Mouse (Mus musculus) layer of hippocampus, postnatal 14 days (tissue): Measurements from ENCODE around the gene Snx25. TPM values are rescaled to one million over a fixed set of nuclear protein-coding genes. Genes with fewer than 3 reads are reported as not detected.

Source experiments
- DNase-seq, 2 experiments: peaks; one replicate each; pipeline ENCODE4 v3.0.0; 2021 to 2022; ENCODE audit warnings: low spot score in 2 of 2, mixed read lengths in 1 of 2
- long read RNA-seq, 2 experiments: library from polyadenylated mRNA; stranded (forward); transcript quantifications; one replicate each; pipeline ENCODE4 v2.0.0; 2021
- total RNA-seq, 2 experiments: library from RNA; stranded (reverse); gene quantifications; 2 replicates each; pipeline ENCODE4 v1.2.3; 2021

The Snx25 gene
- 10 to 100 TPM; 43.8 to 44.3 TPM for total RNA-seq
- long read RNA-seq, experiment 1, transcript Snx25-203 (19 exons, 3,445 nt): major isoform, 49 of 60 reads
- long read RNA-seq, experiment 1, partial matches to known transcripts: 5 of 60 reads
- long read RNA-seq, experiment 1, other reads (novel, unspliced or antisense): 5 of 60 reads
- long read RNA-seq, experiment 2, transcript Snx25-203 (19 exons, 3,445 nt): major isoform, 40 of 64 reads
- long read RNA-seq, experiment 2, partial matches to known transcripts: 4 of 64 reads
- long read RNA-seq, experiment 2, other reads (novel, unspliced or antisense): 20 of 64 reads

GRCm38 (mm10) chr8:46152064-46153031, at the start of gene Snx25:
Gene Snx25, minus strand, starts transcription at chr8:46152159.
- peak; percentile 80 to 82 for DNase-seq

- DNase-seq: no peak
Observed at GRCm38 (mm10) chr8:46197673-46198072, 45.7 kb upstream of the Snx25 start.

GRCm38 (mm10) chr8:46196877-46197276, 44.9 kb upstream of the Snx25 start:
- DNase-seq: no peak

- DNase-seq: no peak
Observed at GRCm38 (mm10) chr8:46193100-46193499, 41.1 kb upstream of the Snx25 start.

GRCm38 (mm10) chr8:46185361-46185760, 33.4 kb upstream of the Snx25 start:
- peak in 1 of 2 experiments; percentile 55 for DNase-seq

GRCm38 (mm10) chr8:46180136-46180535, 28.2 kb upstream of the Snx25 start:
- DNase-seq: no peak

GRCm38 (mm10) chr8:46173651-46174050, 21.7 kb upstream of the Snx25 start:
- no peak for DNase-seq

- no peak for DNase-seq
Observed at GRCm38 (mm10) chr8:46163870-46164190, 11.9 kb upstream of the Snx25 start.

- peak; percentile 96 to 97 for DNase-seq
Observed at GRCm38 (mm10) chr8:46162953-46163869, 11.3 kb upstream of the Snx25 start.

- DNase-seq: no peak
Observed at GRCm38 (mm10) chr8:46153042-46153441, 1.1 kb upstream of the Snx25 start.

- peak; percentile 33 to 43 for DNase-seq
Observed at GRCm38 (mm10) chr8:46151202-46152062, 527 bp downstream of the Snx25 start, which contains the start of gene Cfap97. Gene Cfap97, plus strand, starts transcription at chr8:46151771.

- DNase-seq: no peak
Observed at GRCm38 (mm10) chr8:46149782-46150181, 2.2 kb downstream of the Snx25 start.

GRCm38 (mm10) chr8:46149306-46149705, 2.7 kb downstream of the Snx25 start:
- DNase-seq: no peak

- peak in 1 of 2 experiments; percentile 27 for DNase-seq
Observed at GRCm38 (mm10) chr8:46146173-46146572, 5.8 kb downstream of the Snx25 start.

- DNase-seq: no peak
Observed at GRCm38 (mm10) chr8:46143924-46144323, 8.0 kb downstream of the Snx25 start.

GRCm38 (mm10) chr8:46143470-46143869, 8.5 kb downstream of the Snx25 start:
- no peak for DNase-seq

- no peak for DNase-seq
Observed at GRCm38 (mm10) chr8:46142498-46143081, 9.4 kb downstream of the Snx25 start.

GRCm38 (mm10) chr8:46141688-46142087, 10.3 kb downstream of the Snx25 start:
- no peak for DNase-seq

- DNase-seq: no peak
Observed at GRCm38 (mm10) chr8:46140376-46141120, 11.4 kb downstream of the Snx25 start.
